Mouse (Mus musculus) c-Kit-positive CD71-negative TER-119-negative erythroid progenitor cells, embryonic 14.5 days (primary cell): ENCODE data around the gene Wdr91.

Source experiments
- DNase-seq: peaks from one replicate; pipeline ENCODE4 v3.0.0-alpha.2; 2013; ENCODE audit warnings: low read depth

Gene Wdr91

GRCm38 (mm10) chr6:34879101-34879740 lies 31.5 kb downstream of the Wdr91 start:
- no peak for DNase-seq

DNA sequence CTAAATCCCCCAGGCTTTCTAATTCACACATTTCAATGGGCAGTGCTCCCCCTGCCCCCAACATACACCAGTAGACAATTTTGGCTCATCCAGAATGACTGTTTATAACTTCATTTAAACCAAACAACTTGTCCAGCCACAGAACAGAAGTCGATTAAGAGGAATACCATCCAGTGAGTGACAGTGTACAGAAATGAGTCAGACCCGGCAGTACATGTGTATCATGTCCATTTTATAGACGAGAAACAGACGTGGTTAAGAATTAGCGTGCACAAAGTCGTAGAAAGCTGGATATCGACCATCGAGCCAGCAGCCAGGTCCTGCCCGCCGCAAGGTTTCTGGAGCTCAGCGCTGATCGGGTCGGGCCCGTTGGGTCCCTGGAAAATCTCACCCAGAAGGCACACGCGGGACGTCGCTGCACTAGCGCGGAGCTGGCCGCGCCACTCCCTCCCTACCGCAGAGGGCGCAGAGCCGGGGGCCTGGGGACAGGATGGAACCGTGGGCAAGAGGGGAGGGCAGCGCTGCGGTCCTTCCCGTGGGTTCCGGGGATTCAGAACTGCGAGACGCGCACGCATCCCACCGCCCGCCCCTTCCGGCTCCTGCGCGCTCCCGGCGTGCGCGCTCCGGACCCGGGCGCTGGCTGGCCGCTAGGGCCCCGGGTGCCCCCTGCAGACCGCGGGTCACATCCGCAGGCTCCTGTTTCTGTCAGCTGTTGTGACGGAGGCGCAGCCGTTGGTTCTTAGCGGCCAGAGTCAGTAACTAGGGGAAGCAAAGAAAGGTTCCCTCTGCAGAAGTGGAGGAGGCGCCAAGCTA lies 33.0 kb downstream of the Wdr91 start, which contains the start of gene Cyren:
Gene Cyren (minus strand): TSS at position 552 of the 813 bp plus-strand sequence.
- DNase-seq, result peak; percentile 82

DNA sequence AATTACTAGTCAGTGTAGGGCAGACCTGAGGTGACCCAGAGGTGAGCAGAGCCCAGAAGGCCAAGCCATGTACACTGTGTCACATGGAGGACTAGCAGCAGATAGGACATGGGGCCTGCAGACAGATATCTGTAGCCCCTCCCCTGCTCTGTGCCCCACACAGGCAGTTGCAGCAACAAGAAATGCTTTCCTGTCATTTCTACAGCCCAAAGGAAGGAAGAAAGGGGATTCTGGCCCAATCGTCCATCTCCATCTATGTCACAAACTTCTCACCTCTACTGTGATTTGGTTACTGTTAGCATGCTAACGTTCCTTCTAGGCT lies 33.9 kb downstream of the Wdr91 start:
- no peak for DNase-seq

GRCm38 (mm10) chr6:34875966-34876834 lies 34.5 kb downstream of the Wdr91 start:
- no peak for DNase-seq

DNA sequence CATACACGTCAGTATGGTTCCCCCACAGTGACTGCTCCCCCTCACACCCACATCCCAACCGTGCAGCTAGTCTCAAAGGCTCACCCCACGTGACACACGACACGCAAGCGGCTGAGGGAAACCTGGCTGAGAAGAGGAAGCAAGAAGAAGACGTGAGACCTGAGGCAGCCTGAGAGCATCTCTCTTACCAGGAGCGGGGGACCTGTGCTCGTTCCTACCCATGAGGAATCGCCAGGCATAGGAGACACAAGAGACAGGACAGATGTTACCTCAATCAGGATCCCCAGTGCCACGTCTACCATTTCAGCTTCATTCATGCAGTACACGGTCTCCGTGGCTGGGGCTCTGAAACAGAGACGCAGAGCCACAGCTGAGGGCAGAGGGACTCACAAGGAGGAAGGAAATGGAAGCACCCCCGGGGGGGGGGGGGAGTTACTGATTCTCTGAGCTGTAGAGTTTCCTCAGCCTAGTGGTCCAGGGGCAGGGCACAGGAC lies 35.4 kb downstream of the Wdr91 start:
- DNase-seq, result no peak

- DNase-seq, result no peak
Observed at GRCm38 (mm10) chr6:34874101-34874921, 36.4 kb downstream of the Wdr91 start.

GRCm38 (mm10) chr6:34872871-34873270 lies 37.8 kb downstream of the Wdr91 start:
- DNase-seq, result no peak

DNA sequence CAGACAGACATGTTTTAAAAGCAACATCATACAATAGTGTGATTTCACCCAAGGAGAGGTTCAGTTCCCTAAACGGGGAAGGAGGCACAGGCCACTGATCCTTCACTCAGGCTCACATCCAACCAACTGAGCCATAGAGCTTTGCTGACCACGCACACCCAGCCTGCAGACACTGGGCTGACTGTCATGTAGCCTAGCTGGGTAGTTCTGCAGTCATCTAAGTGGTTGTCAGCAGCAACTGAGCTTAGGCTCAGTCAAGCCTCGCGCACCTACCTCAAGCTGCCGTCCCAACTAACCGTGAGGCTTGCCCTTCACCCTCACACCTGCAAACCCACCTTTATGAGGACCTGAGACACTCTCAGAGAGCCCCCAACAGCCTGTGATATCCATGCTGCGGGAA lies 38.7 kb downstream of the Wdr91 start:
- DNase-seq, result no peak

DNA sequence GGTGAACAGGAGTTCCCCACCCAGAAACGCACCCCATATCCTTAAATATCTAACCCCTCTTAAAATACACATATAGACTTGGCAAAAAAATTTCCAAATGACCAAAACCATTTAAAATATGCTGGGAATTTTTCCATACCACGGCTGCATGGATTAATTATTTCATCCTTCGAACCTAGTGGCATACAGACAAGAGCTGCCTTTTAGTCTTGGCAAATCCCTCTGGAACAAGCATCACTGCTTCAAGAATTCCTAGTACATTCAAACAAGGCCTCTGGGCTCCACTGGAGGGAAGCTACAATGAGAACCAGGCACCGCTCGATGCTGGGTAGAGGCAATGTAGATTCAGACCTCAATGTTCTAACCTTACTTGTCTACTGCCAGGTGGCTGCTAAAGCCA lies 40.0 kb downstream of the Wdr91 start:
- no peak for DNase-seq

DNA sequence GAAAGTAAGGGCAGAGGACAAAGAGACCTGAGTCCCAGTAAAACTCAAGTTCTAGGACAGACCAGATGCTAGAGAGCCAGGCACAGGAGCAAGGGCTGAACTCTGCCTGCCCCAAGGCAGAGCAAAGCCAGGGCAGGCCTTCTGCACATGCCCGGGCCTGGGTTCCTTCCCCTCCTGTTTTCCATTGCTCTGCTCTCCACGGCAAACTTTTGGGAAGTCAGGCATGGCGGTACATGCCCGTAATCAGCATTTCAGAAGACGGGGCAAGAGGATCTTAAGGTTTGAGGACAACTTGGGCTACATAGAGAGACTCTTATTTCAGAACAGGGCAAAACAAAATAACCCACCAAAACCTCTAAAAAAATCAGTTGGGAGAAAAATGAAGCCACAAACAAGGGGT lies 40.5 kb downstream of the Wdr91 start:
- no peak for DNase-seq

- DNase-seq, result peak; percentile 76
Observed at GRCm38 (mm10) chr6:34869225-34869915, 41.3 kb downstream of the Wdr91 start.

GRCm38 (mm10) chr6:34868507-34869217 lies 42.0 kb downstream of the Wdr91 start:
- no peak for DNase-seq

- no peak for DNase-seq
Observed at GRCm38 (mm10) chr6:34867995-34868350, 42.7 kb downstream of the Wdr91 start.

DNA sequence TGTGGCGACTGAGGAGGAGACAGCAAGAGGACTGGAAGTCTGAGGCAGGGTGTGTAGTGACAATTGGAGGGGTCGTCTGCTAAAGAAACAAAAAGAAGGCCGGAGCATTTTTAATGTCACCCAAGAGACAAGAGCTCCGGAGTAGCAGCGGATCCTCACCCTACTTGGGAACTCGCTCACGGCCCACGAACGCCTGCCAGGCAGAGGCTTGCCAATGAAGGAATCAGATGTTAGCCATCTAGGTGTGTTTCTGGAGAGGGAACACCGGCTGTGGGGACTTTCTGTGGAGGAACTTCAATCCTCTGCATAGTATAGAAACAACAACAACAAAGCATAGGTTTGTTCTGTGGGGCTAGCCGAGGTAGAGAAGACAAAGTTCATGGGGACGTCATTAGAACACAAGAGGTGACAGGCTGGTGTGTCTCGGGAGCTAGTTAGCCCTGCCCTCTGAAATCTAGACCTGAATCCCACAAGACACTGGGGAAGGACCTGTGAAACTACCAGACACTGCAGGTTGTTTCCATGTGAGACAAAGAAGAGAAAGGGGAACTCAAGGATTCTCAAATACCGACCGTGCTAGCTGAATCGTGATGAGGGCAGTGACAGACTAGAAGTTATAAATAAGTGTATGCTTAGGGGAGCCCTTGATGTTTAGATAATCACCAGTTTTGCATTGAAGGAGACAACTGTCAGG lies 43.2 kb downstream of the Wdr91 start:
- DNase-seq, result no peak

DNA sequence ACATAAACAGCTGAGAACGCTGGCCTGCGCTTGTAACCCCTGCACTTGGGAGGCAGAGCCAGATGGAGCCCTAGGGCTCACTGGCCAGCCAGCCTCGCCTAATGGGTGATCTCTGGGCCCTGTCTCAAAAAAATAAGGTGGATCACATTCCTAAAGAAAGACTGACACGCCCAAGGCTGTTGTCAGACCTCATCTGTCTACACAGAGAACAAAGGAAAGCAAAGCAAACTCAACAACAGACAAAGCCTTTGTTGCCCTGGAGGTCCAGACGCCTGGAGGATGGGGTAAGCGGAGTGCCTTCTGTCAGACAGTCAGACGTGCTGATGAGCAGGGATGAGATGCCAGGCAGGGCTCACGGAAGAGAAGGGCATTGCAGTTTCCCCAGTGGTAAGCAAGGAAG lies 43.9 kb downstream of the Wdr91 start:
- no peak for DNase-seq

DNA sequence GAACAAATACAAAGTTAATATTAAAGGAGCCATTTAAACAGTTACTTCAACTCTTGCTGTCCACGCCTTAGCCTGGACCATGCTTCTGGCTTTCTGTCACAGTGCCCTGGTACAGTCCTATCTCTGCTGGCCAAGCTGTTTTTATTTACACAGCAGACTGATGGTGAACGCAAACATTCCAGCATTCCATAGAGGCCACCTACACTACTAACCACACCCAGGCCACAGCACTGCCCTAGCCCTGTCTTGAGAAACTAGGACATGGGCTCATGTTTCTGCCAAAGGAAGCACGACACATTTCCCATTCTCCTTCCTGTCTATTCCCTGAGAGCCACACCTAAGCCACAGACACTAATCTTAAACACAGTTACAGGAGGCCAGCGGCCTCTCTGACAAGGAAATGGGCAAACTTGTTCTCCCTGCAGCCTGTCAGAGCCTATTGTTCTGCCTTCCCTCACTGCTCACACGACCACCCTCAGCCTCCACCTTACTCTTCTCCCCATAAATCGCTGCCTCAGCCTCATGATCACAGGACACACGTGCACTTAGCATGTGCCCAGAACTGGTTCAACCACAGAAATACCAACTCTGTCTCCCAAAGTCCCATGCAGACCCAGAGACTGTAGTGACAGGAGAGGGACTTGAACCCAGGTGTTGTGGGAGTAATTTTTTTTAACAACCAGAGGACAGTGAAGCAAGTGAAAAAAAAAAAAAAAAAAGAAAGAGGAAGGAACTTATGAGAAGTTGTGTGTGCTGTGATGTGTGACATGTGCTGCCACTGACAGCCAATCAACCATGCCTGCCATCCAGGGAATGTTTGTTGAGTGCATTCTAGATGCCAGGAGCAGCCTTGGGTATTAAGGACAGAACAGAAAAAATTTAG lies 44.7 kb downstream of the Wdr91 start:
- DNase-seq, result no peak

DNA sequence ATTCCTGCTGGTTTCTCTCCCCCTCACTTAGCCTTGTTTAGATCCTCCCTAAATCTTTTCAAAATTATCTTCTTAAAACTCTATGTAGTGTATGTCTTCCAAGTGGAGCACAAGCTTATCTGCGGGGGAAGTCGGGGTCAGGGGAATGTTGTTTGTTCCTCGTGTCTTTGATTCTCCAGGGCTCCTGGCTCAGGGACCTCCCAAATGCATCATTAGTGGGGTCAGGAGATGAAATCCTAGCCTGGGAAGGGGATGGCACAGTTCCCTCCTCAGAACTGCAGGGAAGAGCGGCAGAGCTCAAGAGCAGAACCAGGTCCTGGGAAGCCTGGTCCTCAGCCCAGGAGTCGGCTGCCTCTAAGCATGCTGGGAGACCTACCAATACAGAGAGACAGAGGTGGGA lies 45.5 kb downstream of the Wdr91 start:
- DNase-seq, result no peak

- DNase-seq, result no peak
Observed at GRCm38 (mm10) chr6:34863786-34864514, 46.7 kb downstream of the Wdr91 start.
